Mouse (Mus musculus) heart, postnatal 10 days (tissue): ENCODE measurements around the gene Ift88. TPM values are rescaled to one million over a fixed set of nuclear protein-coding genes. Genes with fewer than 3 reads are reported as not detected.
"Not testable (repeated sequence)": the region's sequence is repeated elsewhere in the genome, so short reads cannot be mapped to it uniquely, and the experiment has no call there.

ENCODE experiments used
- DNase-seq, 2 experiments: peaks; one replicate each; pipeline ENCODE4 v3.0.0; 2021
- intact Hi-C: fragments of 180-260 bp; cut with DNase I; formaldehyde crosslinking; loops from one replicate; pipeline ENCODE4 v1.15.1; 2025
- total RNA-seq, 2 experiments: library from RNA; stranded (reverse); gene quantifications; 2 replicates each; pipeline ENCODE4 v1.2.3; 2021

Ift88 gene
- total RNA-seq, 2 experiments from 2014 or later = 4.5 to 5.1 TPM

GRCm38 (mm10) chr14:57424212-57424561, 325 bp downstream of the Ift88 start:
- intact Hi-C loops = no loop called here

GRCm38 (mm10) chr14:57430451-57430850, 6.6 kb downstream of the Ift88 start:
- intact Hi-C loops = no loop called here
- DNase-seq = no peak

More at GRCm38 (mm10) chr14:57424212-57424561, 325 bp downstream of the Ift88 start:
- DNase-seq = no peak

DNA sequence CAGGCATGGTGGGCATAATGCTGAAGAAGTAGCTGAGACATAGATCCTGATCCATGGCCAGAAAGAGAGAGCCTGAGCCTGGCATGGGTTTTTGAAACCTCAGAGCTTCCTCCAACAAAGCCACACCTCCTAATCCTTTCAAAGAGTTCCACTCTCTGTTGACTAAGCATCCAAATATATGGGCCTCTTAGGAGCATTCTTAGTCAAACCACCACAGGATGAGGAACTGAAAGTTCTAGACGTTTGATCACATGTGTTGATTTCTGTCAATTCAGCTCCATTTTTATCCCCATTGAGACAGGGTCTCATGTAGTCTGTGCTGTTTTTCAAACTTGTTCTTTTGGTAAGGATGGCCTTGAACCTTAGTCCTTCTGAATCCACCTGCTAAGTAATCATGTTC, 28.7 kb downstream of the Ift88 start:
- intact Hi-C loops = no loop called here
- DNase-seq = no peak

DNA sequence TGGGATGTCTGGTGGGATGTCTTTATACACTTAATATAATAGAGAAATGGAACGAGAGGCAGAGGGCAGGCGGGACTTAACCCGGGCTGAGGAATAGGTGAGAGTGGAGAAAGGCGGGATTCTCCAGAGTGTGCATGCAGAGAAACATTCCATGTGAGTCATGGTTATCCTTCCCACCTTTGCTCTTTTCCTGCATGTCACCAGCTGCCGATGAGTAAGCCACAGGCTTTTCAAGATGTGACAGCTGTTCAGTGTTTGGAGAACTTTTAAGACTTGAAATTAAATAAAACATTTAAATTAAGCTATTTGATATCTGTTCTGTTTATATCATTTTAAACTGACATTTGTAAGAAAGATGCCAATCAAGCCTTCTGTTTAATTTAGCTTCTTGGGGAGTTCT, 36.0 kb downstream of the Ift88 start:
- intact Hi-C loops = no loop called here
- DNase-seq = no peak

- DNase-seq, intact Hi-C loops: not testable (repeated sequence)
Measured at GRCm38 (mm10) chr14:57460326-57460725, 36.5 kb downstream of the Ift88 start.

- intact Hi-C loops = no loop called here
- no peak for DNase-seq
Measured at GRCm38 (mm10) chr14:57462871-57463270, 39.0 kb downstream of the Ift88 start.

- DNase-seq = peak in 1 of 2 experiments; percentile 15
- intact Hi-C loops = no loop called here
Measured at GRCm38 (mm10) chr14:57475057-57475456, 51.2 kb downstream of the Ift88 start.

DNA sequence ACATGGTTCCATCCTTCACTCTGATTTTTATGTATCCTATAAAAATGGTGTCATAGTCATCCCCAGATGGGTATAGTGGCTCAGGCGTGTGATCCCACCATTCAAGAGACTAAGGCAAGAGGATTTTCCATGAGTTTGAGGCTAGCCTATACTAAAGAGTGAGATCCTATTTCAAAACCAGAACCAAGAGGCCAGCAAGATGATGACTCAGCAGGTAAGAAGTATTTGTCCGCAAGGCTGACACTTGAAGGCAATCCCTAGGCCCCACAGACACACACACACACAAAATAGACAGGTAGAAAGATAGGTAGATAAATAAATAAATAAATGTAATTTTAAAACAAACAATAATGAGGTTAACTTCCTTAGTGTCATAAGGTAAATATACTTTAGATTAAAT, 58.4 kb downstream of the Ift88 start:
- DNase-seq = no peak
- intact Hi-C loops = no loop called here

GRCm38 (mm10) chr14:57484183-57484582, 60.3 kb downstream of the Ift88 start:
- intact Hi-C loops = no loop called here
- DNase-seq = no peak

- intact Hi-C loops = no loop called here
- no peak for DNase-seq
Measured at GRCm38 (mm10) chr14:57489696-57490095, 65.8 kb downstream of the Ift88 start.

DNA sequence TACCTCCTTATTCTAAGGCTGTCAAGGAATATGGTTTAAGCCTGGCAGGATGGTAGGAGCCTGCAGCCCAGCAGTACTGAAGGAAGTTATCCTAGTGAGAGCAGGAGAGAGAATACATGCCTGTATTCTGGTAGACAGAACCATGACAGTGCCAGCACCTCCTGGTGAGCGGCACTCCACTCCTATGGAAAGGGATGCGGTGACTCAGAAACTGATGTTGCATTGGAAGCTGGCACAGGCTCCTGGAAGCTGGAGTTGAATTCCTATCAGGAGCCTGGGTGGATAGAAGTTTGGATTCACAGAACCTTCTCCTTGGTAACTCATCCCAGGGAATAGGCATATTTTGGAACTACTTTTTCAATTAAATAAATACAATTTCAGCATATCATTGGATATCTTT, 70.0 kb downstream of the Ift88 start:
- intact Hi-C loops = no loop called here
- no peak for DNase-seq

DNA sequence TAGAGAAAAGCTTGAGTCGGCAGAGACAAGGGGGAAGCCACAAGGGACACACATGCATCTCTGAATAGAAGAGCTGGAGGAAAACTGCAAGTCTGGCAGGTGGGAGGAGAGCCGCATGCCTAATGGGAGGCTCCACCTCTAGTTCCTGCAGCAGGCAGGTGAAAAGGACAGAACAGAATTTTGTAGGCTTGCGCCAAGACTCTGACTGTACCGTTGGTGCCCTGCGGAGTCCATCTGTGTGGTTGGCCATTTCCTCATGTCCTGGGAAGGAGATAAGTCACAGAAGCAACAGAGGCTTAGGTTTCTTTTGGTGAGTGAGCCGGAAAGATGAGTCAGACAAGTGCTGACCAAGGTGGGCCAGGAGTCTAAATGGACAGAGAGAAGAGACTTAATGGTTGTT, 79.9 kb downstream of the Ift88 start:
- intact Hi-C loops = no loop called here

DNA sequence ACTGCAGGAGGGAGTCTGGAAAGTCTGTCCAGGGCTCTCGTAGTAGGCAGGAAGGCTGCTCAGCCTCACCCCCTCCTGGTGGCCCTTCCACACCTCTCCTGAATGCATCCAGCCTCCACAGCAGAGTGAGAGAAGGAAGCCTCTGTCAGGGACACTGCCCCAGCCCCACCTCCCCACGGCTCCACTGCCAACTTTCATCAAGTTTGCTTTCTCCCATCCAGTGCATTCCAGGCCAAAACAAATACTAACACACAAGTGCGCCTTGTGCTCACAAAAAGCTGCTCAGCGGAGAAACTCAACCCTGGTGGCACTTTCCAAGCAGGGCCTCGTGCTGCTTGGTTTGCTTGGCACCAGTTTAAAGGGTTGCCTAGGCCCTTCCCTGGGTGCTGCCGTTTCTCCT, 85.7 kb downstream of the Ift88 start:
- intact Hi-C loops = no loop called here
- DNase-seq = peak in 1 of 2 experiments; percentile 29

More for the DNA sequence above, 79.9 kb downstream of the Ift88 start:
- no peak for DNase-seq

GRCm38 (mm10) chr14:57515156-57515762, 91.4 kb downstream of the Ift88 start:
- no peak for DNase-seq
- intact Hi-C loops = no loop called here

- intact Hi-C loops = no loop called here
- DNase-seq = no peak
Measured at GRCm38 (mm10) chr14:57517001-57517400, 93.1 kb downstream of the Ift88 start.

GRCm38 (mm10) chr14:57523762-57524161, 99.9 kb downstream of the Ift88 start:
- intact Hi-C loops = no loop called here
- DNase-seq = no peak

DNA sequence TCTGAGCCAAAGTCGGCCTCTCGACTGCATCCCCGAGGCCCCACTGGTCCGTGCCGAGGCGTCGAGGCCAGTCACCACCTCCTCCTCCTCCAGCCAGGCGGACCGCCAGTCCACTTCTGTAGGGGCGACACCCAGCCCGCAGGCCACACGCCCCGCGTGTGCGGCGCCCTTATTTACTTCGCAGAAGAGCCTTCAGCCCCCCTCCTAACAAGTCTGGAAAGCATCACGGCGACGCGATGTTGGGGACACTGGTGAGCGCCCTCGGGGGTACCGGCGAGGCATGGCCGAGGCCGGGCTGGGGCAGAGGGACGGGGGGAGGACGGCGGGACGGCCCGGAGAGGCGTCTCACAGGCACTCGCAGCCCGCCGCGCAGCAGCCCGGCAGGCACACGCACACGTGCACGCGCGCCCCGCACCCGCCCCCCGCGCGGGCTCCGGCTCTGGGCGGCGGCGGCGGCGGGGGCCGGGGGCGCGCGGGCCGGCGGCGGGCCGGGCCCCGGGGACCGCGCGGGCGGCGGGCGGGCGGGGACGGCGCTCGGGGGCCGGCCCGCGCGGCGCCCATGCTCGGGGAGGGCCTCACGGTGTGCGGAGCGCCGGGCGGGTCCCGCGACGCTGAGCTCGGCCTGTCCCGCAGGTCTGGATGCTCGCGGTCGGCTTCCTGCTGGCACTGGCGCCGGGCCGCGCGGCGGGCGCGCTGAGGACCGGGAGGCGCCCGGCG, 101.0 kb downstream of the Ift88 start, which contains the start of gene Il17d:
Gene Il17d, plus strand, starts transcription at position 107 of the 717 bp plus-strand sequence.
- intact Hi-C loops = no loop called here

DNA sequence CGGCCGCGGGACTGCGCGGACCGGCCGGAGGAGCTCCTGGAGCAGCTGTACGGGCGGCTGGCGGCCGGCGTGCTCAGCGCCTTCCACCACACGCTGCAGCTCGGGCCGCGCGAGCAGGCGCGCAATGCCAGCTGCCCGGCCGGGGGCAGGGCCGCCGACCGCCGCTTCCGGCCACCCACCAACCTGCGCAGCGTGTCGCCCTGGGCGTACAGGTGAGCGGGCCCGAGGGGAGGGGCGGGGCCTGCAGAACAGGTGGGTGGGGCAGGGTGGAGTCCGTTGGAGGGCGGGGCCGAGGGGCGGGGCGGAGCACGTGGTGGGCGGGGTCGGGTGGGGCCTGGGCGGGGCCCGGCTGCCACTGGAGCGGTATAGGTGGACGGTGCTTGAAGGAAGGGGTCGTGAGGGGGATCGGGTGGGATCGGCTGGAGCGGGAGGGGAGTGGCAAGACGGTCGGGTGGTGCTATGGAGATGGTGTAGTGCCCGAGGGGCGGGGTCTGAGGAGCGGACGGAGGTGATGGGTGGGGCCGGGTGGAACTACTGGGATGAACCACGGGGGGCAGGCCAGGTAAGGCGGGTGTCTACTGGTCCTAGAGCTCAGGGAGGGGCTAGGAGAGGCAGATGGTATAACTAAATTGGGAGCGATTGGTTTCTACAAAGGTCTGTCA, 101.7 kb downstream of the Ift88 start:
- intact Hi-C loops = no loop called here
- peak; percentile 63 to 65 for DNase-seq

More for the DNA sequence above, 101.0 kb downstream of the Ift88 start, which contains the start of gene Il17d:
- DNase-seq = peak; percentile 62 to 66

DNA sequence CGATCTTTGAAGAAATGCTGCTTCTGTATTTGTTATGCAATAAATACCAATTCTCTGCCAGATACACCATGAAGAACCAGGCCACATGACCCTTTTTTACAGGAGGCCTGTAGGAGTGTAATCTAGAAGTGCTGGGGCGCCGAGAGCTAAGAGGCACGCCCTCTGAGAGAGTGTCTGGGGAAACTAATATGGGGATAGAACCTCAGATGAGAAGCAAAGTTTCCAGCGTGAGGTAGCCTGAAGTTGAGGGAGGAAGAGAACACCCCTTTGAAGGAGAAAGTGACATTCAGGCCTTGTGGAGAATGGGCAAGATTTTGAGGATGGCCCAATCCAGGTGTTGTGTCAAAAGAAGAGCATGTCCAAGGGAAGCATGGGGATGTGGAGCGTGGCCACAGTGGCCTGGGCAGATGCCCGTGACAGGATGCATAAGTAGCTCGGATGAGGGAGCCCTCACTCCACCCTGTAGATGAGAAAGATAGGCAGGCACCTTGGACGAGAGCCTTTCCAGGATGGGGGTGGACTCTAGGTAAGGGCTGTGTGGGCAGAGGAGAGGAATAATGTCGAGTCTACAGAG, 102.3 kb downstream of the Ift88 start:
- DNase-seq = no peak
- intact Hi-C loops = no loop called here

- intact Hi-C loops = no loop called here
- no peak for DNase-seq
Measured at GRCm38 (mm10) chr14:57527122-57527521, 103.3 kb downstream of the Ift88 start.

- no peak for DNase-seq
- intact Hi-C loops = no loop called here
Measured at GRCm38 (mm10) chr14:57527598-57527997, 103.7 kb downstream of the Ift88 start.
